In the genomic region with DNA sequence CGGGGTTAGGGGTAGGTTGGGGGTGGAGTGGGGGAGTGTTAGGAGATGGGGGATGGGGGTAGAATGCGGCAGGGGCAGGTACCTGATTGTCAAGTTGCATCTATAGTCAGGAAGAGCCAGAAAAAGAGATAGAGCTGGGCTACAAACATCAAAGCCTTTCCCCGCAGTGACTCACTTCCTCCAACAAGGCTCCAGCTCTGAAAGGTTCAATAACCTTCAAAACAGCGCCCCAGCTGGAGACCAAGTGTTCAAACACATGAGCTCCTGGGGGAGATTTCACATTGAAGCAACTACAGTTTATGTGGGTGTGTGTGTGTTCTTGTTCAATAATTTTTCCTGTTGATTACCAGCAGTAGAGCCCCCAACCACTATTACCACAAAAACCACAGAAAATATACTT, we compare ENCODE assay signal across 10 mouse cellular contexts. TPM values are rescaled to one million over a fixed set of nuclear protein-coding genes. Genes with fewer than 3 reads are reported as not detected.
DNase-seq lines count a peak whose midpoint lies in the region; ATAC-seq and TF ChIP-seq lines count a peak whose summit lies in the region.
"Had no signal": no experiment of that assay in that cellular context is flagged by ENCODE, and none has a peak within 500 bp of the region (broad histone marks: within the 10 kb centered on the region; RNA-seq: fewer than 3 reads in every experiment).

No protein-coding gene starts in this region.

- H3K27me3 ChIP-seq in MEL (ENCODE audit: control insufficient read depth in 1 of 2, insufficient read depth in 2 of 2, low read length in 2 of 2) = no peaks in the 10 kb centered on the region
- H3K27me3 ChIP-seq: heart, embryonic 15.5 days had no signal

- no peak overlapping the region for H3K4me3 ChIP-seq in gastrocnemius, adult 2 months
- no peak overlapping the region for H3K4me3 ChIP-seq in MEL (ENCODE audit: control insufficient read depth in 1 of 2, insufficient read depth in 1 of 2, low read depth in 2 of 2, low read length in 2 of 2)
- H3K4me3 ChIP-seq: heart, embryonic 15.5 days had no signal

- TF ChIP-seq CTCF in gastrocnemius, adult 2 months (IDR thresholded peaks at IDR 0.05) = peak; percentile 20; the same call in 1 of the 2 replicates
- peak; percentile 53 to 78 (median 61) for TF ChIP-seq CTCF in MEL (IDR thresholded peaks at IDR 0.05 in 2 of 3, conservative IDR thresholded peaks at IDR 0.05 in 1 of 3; ENCODE audit: control insufficient read depth in 1 of 3, insufficient read depth in 1 of 3, low read depth in 2 of 3, low read length in 3 of 3, poor library complexity in 1 of 3, severe bottlenecking in 1 of 3)

- intact Hi-C loops in gastrocnemius, adult 2 months (cut with DNase I) = no loop called here
- intact Hi-C loops in gastrocnemius, postnatal 14 days (cut with DNase I; ENCODE audit: low total_unique reads) = no loop called here

- H3K36me3 ChIP-seq in MEL (ENCODE audit: control insufficient read depth in 1 of 2, insufficient read depth in 2 of 2, low read length in 2 of 2) = peaks cover 0 to 26% of the 10 kb centered on the region in 2 experiments; a peak in 2 of 4 replicates
- H3K36me3 ChIP-seq: G1E; heart, embryonic 15.5 days had no signal

- TF ChIP-seq RAD21 in MEL (IDR thresholded peaks at IDR 0.05; ENCODE audit: low read depth, low read length) = peak; percentile 44

- H3K79me2 ChIP-seq in MEL (ENCODE audit: control insufficient read depth, insufficient read depth, low read length, poor library complexity) = no peaks in the 10 kb centered on the region

- no peak overlapping the region for H3K27ac ChIP-seq in gastrocnemius, adult 2 months
- no peak overlapping the region for H3K27ac ChIP-seq in MEL (ENCODE audit: control insufficient read depth, low read depth, low read length)
- H3K27ac ChIP-seq: heart, embryonic 15.5 days had no signal

- peak; percentile 82 for ATAC-seq in erythroid progenitor cell, adult 5-6 weeks (replicated peaks; ENCODE audit: low FRiP score, poor library complexity, severe bottlenecking)

- H3K9me3 ChIP-seq in MEL (replicated peaks; ENCODE audit: insufficient read depth, low read length) = no peaks in the 10 kb centered on the region
- H3K9me3 ChIP-seq: G1E; heart, embryonic 15.5 days had no signal

- peaks cover 7 to 18% of the 10 kb centered on the region in 2 experiments for H3K4me1 ChIP-seq in MEL (ENCODE audit: control insufficient read depth in 1 of 2, insufficient read depth in 2 of 2, low read length in 2 of 2)

- no peak for DNase-seq in gastrocnemius, adult 2 months
- no peak for DNase-seq in gastrocnemius, postnatal 14 days
- peak; percentile 90 for DNase-seq in MEL (ENCODE audit: low read depth, low spot score)
- DNase-seq in lung, postnatal 25 days (ENCODE audit: low spot score) = peak; percentile 71
- DNase-seq in thymus, postnatal 36 days = peak; percentile 68 to 73
- no peak for DNase-seq in urinary bladder, postnatal 10 days (ENCODE audit: low spot score)
- DNase-seq in cerebellum, postnatal 36 days = no peak

- no peak overlapping the region for H3K9ac ChIP-seq in MEL (ENCODE audit: control insufficient read depth, low read depth, low read length, poor library complexity, severe bottlenecking)
- H3K9ac ChIP-seq: heart, embryonic 15.5 days had no signal

- no peak for TF ChIP-seq POLR2A in MEL (IDR thresholded peaks at IDR 0.05; ENCODE audit: control insufficient read depth in 1 of 2, insufficient read depth in 1 of 2, low read depth in 1 of 2, low read length in 2 of 2, poor library complexity in 1 of 2)

- peak; percentile 22 to 36; a peak in 1 of 4 replicates for TF ChIP-seq EP300 in MEL (IDR thresholded peaks at IDR 0.05; ENCODE audit: low read depth in 1 of 2, low read length in 2 of 2)

TF ChIP-seq in MEL, 35 proteins besides CTCF, POLR2A, EP300 and RAD21:
- no peak for TF ChIP-seq KAT2A (conservative IDR thresholded peaks at IDR 0.05; ENCODE audit: low read depth, low read length)
- 0 out of 2 replicates have a peak, but pooled peaks have one; percentile 38 for TF ChIP-seq MYC (IDR thresholded peaks at IDR 0.05; ENCODE audit: low read depth, low read length)
- no peak for TF ChIP-seq ZMIZ1 (IDR thresholded peaks at IDR 0.05; ENCODE audit: low read depth, low read length)
- peak; percentile 40 for TF ChIP-seq SMC3 (IDR thresholded peaks at IDR 0.05; ENCODE audit: low read depth, low read length)
- peak; percentile 79; the same call in 1 of the 2 replicates for TF ChIP-seq JUND (IDR thresholded peaks at IDR 0.05; ENCODE audit: low read depth, low read length)
- peak; percentile 20; the same call in 1 of the 2 replicates for TF ChIP-seq ETS1 (IDR thresholded peaks at IDR 0.05; ENCODE audit: low read depth, low read length)
- TF ChIP-seq ELF1 (IDR thresholded peaks at IDR 0.05; ENCODE audit: low read depth, low read length) = 0 out of 2 replicates have a peak, but pooled peaks have one; percentile 13

RNA-seq across cellular contexts. Expression of a gene that starts 34.4 kb away (rescaled TPM):
- total RNA-seq in gastrocnemius, adult 2 months (2021) = 10 to 100 TPM; 20.4 to 30.3 TPM
- total RNA-seq in gastrocnemius, postnatal 14 days (2021) = 10 to 100 TPM; 16.8 to 22.8 TPM
- 18.0 and 31.8 TPM in 2 replicates for total RNA-seq in MEL (2012; rRNA removed)
- 100 to 1,000 TPM; 135 to 310 TPM for polyA plus RNA-seq in MEL (2012; ENCODE audit: insufficient read depth in 1 of 2, insufficient read length in 2 of 2, low read depth in 1 of 2, low replicate concordance in 2 of 2, missing spikeins in 1 of 2)
- 75.7 and 233 TPM in 2 replicates for total RNA-seq in erythroid progenitor cell, adult 5-6 weeks (2015; ENCODE audit: low replicate concordance)
- 84.8 and 93.6 TPM in 2 replicates for total RNA-seq in erythroid progenitor cell, adult 5-6 weeks (2017; ENCODE audit: low replicate concordance)

Comparison
In these comparisons a context has a peak if more than half of its experiments do, and no peak if none do; other contexts are left out.
1. DNase-seq: peak in MEL (single experiment), lung, postnatal 25 days (single experiment) and thymus, postnatal 36 days (2 of 2); none in gastrocnemius, adult 2 months (single experiment), gastrocnemius, postnatal 14 days (single experiment), urinary bladder, postnatal 10 days (single experiment) and cerebellum, postnatal 36 days (0 of 2).